Mouse (Mus musculus) small intestine, adult 10 weeks (tissue): ENCODE measurements around the gene Gm7257. TPM values are rescaled to one million over a fixed set of nuclear protein-coding genes. Genes with fewer than 3 reads are reported as not detected.

Source experiments
- polyA plus RNA-seq: library from polyadenylated mRNA; stranded (reverse); fragments of 350-450 nt; fragmentation: Illumina TruSeq; extraction: RNeasy Lipid Tissue Mini Kit (QIAGEN cat#74804); gene quantifications from one replicate; pipeline ENCODE4 v1.2.3, GENCODE M21; 2014; ENCODE audit warnings: low replicate concordance

The Gm7257 gene
- not detected for polyA plus RNA-seq

DNA sequence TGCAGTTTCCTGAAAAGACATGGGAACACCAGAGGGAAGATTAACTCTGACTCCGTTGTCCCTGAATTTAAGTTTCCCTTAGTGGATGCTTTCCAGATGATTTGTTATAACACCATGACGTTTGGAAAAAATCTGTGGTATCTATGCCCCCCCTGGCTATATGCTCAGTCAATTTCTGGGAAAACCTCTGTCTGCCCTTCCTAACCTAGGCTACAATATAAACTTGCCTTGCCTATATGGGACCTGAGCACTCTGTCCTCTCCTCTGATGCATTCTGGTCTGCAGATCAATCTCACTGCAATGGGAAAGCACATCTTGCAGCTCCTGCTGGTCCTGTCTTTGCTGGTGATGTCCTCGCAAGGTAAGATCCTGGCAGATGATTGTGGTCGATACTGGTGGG lies at the start of gene Gm7257:
Gene Gm7257, plus strand, starts transcription at position 301 of the 400 bp plus-strand sequence.

DNA sequence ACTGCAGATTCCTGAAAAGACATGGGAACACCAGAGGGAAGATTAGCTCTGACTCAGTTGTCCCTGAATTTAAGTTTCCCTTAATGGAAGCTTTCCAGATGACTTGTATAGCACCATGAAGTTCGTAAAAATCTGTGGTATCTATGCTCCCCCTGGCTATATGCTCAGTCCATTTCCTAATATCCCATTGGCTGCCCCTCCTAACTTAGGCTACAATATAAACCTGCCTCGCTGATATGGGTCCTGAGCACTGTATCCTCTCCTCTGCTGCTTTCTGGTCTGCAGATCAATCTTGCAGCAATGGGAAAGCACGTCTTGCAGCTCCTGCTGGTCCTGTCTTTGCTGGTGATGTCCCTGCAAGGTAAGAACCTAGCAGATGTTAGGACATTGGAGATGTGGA lies 43.7 kb downstream of the Gm7257 start, which contains the start of gene Gm9513:
Gene Gm9513, plus strand, starts transcription at position 301 of the 400 bp plus-strand sequence.

Other genes starting within 250 kb of the Gm7257 start
- not detected for gene Gm9513, start 43.8 kb downstream of the Gm7257 start, polyA plus RNA-seq
- not detected for gene Gm5615, start 110.1 kb downstream of the Gm7257 start, polyA plus RNA-seq
- gene Gm17689, start 150.8 kb downstream of the Gm7257 start, polyA plus RNA-seq, result not detected
- not detected for gene A630095E13Rik, start 211.5 kb downstream of the Gm7257 start, polyA plus RNA-seq